Mouse (Mus musculus) frontal cortex, postnatal 10 days (tissue): ENCODE results near the gene Pla2g2c.

Experiments
- DNase-seq, 2 experiments: peaks; one replicate each; pipeline ENCODE4 v3.0.0; 2022; ENCODE audit warnings: low spot score in 2 of 2, mixed read lengths in 1 of 2

Pla2g2c gene

DNA sequence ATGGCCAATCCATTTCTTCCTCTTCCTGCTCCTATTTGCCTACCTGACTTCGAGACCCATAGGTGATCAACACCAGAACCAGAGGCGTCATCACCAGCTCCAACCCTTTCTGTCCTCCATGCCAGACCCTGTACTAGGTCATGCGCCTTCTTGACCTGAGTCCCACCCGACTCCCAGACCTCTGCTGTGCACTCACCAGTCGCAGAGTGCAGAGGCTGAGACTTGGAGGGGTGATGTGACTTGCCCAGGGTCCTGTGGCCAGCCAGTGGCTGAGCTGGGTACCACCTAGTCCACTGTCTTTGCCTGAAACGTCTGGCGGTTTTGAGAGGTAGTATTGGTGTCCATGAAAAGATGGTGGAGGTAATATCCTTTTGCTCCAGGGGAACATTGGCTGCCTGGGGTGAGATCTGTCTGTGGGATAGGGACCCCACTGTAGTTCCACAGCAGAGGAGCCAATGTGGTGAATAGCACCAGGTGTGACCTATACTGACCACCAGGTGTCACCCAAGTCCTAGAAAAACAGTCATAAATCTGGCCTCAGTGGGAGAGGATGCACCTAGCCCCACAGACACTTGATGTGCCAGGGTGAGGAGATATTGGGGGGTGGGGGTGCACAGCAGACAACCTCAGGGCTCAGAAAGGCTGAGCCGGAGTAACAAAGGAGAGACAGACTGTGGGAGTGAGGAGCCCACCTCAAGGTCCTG, 23.9 kb downstream of the Pla2g2c start:
- DNase-seq: peak; percentile 54 to 62

DNA sequence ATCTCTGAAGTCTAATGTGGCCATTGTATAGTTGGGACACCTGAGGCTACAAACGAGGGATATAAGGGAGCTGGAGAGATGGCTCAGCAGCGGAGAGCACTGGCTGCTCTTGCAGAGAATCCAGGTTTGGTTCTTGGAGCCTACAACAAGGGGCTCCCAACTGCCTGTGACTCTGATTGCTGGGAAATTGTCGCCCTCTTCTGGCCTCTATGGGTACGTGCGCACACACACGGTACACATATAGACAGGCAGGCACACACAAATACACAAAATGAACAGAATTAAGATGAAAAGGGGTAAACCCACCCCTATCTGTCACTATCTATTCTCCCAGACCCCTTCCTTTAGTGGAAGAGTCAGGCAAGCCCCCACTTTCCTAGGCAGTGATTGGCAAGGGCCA, 28.0 kb downstream of the Pla2g2c start:
- DNase-seq: no peak

DNA sequence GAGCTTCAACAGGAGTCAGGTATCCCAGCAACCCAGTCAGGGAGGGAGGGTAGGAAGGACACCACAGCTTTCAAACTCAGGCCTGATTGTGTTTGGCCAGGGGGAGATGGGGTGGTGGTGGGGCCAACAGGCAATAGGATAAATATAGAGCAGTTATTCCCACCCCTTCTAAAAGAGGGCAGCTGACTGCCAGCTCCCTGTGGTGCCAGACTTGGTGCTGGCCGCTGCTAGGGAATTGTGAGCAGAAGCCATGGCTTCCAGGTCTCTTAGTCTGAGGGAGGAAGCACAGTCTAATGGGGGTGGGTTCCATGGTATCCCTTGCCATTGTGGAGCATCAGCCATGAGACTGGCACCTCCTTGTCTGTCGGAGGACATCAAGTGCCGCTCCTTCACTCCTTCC, 29.0 kb downstream of the Pla2g2c start:
- no peak for DNase-seq

DNA sequence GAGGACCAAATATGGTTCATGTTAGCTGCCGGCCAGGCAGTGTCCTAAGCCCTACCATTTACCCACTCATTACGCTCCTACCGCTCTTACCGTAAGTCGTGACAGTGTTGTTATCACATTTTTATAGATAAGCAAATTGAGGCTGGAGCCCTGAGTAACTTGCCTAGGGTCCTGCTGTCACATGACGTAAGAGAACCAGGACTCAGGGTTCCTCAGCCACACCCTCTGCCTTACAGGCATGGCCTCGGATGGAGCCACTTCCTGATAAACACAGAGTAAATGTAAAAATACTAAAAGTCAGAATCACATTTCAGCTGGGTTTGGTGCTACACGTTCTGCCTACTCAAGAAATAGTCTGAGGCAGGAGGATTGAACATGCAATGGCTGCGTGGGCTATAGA, 29.8 kb downstream of the Pla2g2c start:
- DNase-seq: no peak

DNA sequence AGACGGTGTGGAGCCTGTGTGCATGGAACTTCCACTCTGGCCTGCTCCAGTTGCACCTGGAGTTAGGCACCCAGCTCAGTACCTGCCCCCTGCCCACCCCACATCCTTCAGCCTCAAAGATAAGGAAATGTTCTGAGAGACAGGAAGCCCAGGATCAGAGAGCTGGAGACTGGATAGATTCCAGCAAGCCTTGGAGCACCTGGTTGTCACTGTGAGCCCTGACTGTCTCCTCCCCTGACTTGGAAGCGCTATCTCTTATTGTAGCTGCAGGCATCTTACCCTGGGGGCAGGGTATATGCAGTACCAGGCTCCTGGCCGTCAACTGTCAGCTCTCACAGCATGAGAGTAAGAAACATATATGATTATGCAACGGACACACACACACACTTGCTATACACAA, 30.8 kb downstream of the Pla2g2c start:
- no peak for DNase-seq

DNA sequence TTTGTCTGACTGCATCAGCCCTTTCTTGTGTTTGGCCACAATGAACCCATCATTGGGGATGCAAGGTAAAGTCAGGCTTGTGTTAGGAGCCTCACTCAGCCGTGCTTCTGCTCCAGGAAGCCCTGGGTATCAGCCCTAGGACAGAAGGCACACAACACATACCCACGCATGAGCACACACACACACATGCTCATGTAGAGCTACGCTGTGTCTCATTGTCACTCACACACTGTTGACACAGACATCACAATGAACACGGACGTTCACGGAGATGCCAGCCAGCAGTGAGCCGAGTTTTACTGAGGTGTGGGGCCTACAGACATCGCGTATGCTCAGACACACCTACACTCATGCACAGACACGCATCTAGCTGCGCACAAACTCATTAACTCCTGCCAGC, 31.4 kb downstream of the Pla2g2c start:
- DNase-seq: no peak

DNA sequence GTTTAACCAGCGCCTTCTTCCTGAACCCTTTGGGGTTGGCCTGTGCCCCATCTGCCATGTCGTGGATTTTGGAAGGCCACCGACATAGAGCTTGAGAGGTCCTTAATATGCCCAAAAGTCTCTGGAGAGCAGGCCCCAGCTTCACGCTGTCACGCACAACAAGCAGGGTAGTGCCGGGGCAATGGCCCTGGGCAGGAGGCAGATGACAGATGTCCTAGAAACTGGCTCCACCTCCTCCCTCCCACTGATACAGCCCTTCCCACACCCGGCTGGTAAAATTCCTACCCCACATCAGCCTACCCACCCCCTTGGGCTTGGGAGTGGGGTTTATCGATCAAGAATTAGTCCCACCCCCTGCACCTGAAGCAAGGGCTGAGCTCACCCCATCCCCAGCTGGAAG, 32.8 kb downstream of the Pla2g2c start, which contains the start of gene Pla2g2f:
Pla2g2f (minus strand) TSS at position 211 of the 400 bp plus-strand sequence.
- DNase-seq: no peak

DNA sequence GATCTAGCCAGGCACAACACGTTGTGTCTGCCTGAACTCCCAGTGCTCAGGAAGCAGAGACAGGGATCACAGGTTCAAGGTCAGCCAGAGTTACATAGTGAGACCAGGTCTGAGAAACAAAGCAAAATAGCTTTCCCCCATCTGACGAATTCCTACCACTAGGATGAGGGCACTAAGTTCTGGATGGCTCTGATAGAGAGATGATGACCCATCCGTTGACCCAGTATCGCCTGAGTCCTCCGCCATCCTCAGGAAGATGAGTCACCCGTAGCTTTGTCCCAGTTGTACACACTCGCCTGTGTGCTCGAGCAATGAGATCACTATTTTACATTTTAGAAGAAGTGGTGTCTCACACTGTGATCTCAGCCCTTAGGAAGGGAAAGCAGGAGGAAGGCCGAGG, 37.7 kb downstream of the Pla2g2c start:
- DNase-seq: no peak

DNA sequence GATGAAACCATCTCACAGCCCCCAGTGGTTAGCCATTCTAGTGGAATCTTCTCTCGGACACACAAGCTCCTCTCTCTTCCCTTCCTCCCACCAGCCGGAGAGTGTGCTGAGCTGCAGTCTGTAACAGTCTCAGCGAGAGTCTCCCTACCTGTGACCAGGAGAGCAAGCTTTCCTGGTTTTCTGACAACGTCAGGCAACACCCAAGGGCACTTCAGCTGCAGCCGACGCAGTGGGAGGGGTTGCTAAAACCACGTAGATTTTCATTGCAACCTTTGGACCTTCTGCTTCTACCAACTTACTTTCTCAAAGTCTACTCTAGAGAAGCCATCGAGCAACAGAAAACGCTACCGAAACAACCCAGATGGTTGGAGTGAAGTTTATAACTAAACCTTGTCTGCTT, 47.4 kb downstream of the Pla2g2c start:
- no peak for DNase-seq

DNA sequence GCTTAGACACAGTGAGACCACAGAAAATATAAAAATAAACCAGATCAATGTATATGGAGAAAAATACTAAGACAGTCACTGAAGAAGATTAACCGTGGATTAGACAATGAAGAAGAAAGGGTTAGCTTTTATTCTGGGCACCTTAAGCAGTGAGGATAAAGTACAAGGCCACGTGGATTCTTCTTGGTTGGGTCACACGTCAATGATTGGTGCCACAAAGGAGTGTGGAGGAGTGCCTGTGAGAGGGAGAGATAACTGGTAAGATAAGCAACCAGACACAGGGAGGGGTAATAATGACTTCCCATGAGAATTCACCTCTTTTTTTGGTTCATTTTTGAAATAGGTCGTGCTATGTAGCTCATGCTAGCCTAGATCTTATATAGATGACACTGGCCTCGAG, 47.8 kb downstream of the Pla2g2c start:
- no peak for DNase-seq

DNA sequence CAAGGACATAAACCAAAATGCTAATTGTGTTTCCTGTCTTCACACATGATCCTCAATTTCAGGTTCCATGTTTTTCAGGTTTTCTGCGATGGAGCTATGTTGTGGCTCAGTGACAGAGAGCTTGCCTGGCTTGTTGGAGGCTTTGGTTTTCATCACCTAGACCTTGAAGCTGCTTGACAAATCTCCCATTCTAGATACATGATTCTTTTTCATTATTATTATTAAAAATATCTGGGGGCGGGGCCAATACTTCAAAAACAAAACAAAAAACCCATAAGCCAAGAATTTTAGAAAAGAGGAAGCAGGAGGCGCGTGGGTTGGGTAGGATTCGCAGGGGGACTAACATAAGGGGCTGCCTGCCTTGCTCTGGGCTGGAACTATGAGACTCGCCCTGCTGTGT, 50.8 kb downstream of the Pla2g2c start, which contains the start of gene Pla2g2d:
Pla2g2d (plus strand) TSS at position 301 of the 400 bp plus-strand sequence.
- no peak for DNase-seq

DNA sequence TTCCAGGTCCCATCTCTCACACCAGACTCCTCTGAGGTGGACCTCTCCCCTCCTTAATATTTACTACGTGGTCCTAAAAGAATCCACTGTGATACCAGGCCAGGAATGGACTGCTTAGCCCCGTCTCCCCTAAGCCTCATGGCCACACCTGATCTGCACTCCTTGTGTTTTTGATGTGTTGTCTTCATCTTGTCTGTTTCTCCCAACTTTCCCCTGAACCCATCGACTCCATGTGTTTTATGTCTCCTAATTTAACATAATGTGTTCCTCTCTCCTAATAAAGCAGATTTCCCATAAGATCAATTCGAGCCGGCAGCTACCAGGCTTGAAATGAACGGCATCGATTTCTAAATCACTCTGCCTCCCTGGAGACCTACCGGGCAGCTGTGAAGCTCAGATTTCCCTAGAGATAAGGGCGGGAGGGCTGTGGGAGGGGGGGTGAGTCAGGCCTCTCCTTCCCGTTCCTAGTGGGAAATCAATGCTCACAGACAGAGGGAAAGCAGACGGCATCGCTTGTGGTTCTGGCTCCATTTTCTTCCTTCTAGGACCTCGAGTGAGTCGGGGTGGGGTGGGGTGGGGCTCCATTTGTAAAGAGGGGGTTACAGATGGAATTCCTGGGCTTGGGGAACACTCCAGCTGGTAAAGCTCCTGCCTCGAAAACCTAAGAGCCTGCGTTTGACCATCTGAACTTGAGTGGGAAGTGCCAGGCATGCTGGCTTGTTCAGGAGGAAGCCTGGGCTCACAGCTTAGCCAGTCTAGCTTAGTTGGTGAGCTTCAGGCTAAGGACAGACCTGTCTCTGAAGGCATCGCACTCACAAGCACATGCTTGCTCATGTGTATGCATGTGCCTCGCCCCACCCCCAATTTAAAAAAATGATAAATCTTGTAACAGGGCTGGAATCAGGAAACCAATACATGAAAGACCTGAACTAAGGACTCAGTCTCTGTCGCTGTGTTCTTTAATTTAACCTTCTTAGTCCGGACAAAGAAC, 53.1 kb downstream of the Pla2g2c start:
- DNase-seq: no peak

DNA sequence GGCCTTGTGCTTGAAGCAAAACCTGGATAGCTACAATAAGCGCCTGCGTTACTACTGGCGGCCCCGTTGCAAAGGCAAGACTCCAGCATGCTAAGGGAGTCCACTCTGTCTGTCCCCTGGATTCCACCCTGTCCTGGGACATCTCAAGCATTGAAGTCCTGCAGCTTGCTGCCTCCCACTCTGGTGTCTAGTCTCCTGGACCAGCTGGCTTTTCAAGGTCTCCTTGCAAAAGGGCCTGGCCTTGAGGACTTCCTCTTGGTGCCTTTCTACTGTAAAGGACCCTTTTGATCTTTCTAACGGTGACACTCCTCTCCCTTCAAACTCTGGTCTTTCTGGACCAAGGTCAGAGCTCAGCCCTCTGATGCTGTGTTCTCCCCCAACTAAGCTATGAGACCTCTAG, 55.7 kb downstream of the Pla2g2c start:
- DNase-seq: no peak

DNA sequence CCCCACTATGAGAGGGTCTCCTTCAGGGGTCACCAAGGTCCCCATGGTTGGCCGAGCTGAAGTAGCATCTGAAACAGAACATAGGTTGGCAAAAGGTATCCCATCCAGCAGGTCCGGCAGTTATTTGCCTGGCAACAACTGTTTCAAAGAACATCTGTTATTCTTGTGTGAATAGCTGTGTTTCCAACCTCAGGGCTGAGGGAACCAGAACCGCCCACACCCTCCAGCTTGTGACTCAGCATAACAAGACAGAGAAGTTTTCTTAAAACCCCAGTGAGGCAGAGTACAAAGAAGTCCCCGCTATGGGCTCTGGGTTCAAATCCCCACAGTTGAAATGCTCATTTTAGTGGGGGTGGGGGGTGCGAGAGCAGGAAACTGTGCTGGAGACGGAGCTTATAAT, 57.5 kb downstream of the Pla2g2c start:
- no peak for DNase-seq

DNA sequence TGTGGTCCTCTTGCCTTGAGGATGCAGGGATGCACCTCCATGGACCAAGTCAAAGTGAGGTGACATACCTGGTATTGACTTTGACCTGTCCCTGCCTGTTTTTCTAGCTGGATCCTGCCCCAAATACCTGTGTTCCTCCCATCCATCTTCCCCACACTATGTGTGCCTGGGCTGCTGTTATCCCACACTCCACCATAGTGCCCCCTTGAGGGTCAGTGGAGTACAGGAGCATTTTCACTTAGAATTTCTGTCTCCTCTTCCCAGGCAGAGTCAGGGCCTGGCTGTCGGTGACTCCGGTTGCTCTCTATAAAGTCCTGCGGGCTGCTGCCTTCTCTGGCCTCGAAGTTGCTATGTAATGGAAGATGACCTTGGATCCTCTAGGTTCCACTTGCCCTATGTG, 61.1 kb downstream of the Pla2g2c start:
- DNase-seq: no peak

DNA sequence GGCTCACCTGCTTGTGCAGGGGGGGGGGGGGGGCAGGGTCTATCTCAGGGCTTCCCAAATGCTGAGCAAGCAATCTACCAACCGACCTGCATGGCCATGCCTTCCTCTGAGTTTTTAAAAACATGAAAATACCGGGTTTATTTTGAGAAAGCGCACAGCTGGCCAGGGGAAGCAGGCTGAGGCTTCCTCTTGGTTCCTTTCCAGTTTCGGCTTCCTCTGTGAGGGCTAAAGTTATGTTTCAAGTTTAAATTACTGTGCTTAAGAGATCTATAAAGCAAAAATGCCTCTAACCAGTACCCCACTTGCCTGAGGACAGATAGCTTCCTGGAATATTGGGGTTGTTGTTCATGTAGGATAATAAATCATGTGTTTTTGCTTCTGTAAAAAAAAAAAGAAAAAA, 61.5 kb downstream of the Pla2g2c start:
- no peak for DNase-seq

DNA sequence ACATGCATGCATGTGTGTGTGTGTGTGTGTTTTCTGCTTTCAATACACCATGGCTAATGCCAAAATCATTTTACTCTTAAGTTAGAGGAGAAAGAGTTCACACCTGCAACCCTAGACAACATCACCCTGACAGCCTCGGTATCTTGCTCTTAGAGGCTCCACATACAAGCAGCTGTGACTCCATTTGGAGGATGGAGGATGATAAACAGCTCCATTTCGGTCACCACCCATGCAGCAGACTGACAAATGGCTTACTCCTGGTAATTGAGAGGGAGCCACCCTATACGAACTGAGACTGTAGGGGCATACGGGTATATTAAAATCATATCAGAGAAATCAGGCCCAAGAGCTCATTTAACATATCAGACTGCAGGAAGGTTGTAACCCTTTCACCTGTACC, 63.8 kb downstream of the Pla2g2c start:
- no peak for DNase-seq

DNA sequence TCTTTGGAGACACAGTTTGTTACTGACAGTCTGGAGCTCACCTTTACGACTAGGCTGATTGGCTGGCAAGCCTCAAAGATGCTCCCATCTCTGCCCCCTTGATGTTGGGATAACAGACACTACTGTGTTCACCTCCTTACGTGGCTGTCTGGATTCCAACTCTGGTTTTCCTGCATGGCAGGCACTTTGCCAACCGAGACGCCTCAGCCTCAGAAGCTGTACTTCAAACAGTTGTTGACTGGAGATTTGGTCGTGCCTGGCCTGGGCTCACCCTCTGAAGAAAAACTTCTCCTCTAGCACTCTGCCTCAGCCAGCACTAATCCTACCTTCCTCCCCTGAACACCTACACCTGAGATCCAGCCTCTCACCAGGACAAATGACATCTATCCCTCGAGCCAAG, 66.9 kb downstream of the Pla2g2c start:
- no peak for DNase-seq

DNA sequence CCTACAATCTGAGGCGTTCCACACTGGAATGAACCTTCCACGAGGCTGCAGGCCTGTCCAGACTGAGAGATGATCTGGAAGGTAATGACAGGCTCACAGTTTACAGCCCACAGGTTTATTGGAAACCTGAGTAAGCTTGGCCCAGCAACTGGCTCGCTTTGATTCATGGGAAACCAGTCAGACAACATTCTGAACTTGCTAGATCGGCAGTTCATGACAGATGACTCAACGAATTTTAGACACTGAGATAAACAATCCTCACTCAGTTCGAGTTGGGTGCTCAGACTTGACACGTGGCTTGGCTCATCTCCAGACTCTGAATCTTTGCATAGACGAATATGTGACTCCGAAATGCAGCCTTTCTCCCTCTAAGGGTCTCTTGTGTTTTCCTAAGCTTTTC, 68.0 kb downstream of the Pla2g2c start:
- DNase-seq: no peak

DNA sequence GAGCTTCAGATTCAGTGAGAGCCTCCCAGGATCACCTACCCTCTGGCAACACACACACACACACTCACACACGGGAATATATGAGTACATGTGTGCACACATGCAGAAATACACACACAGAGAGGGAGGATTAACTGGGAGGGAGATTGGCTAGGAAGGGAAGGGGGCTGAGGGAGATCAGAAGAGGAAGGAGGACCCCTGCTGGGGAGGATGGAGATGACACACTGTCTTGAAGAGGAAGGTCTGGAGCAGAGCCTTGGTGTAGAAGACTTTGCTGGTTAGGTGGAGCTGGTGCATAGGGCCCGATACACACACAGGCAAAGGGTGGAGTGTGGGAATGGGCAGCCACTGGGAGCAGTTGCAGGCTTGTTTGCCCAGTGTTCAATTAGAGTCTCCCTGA, 68.7 kb downstream of the Pla2g2c start:
- peak; percentile 48 to 70 for DNase-seq

DNA sequence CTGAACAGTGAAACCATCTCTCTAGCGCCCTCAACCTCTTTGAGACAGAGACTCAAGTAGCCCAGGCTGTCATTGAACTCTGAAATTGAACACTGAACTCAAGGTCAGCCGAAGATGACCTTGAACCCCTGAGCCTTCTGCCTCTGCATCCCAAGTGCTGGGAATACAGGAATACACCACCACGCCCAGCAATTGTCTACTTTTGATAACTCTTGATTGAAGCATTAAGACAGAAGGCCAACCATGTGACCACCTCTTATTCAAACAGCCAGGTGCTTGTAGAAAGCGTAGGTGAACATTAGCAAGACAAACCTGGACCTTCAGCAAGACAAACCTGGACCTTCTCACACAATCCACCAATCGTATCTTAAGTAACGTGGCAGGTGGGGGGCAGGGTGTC, 69.8 kb downstream of the Pla2g2c start:
- no peak for DNase-seq
